Mouse (Mus musculus) embryo, embryonic 11 days (tissue): ENCODE data around the gene Tinag.
"Not testable (repeated sequence)": the region's sequence is repeated elsewhere in the genome, so short reads cannot be mapped to it uniquely, and the experiment has no call there.

ENCODE experiments used
- DNase-seq: peaks from one replicate; pipeline ENCODE4 v3.0.0-alpha.2; 2015

Gene Tinag

GRCm38 (mm10) chr9:77045585-77045984 lies at the start of gene Tinag:
Gene Tinag (minus strand): TSS chr9:77045794.
- DNase-seq, result no peak

GRCm38 (mm10) chr9:77083221-77083620 lies 37.6 kb upstream of the Tinag start:
- DNase-seq, result not testable (repeated sequence)

DNA sequence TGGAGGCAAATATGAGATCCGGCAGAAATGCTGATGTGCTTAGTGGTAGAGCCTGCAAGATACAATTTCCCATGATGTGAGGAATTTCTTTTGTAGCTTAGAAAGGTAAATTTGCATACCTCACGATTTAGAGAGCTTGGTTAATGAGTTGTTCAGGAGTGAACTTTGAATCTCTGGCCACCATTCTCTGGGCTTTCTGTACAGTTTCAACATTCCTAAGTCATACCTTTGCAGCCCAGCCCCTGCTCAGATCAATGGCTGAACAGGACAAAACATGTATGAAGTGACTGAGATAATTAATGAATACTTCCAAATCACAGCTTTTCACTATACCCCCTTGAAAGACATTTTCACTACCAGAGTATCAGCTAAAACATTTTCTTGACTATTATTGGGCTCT lies 26.1 kb upstream of the Tinag start:
- DNase-seq, result no peak

DNA sequence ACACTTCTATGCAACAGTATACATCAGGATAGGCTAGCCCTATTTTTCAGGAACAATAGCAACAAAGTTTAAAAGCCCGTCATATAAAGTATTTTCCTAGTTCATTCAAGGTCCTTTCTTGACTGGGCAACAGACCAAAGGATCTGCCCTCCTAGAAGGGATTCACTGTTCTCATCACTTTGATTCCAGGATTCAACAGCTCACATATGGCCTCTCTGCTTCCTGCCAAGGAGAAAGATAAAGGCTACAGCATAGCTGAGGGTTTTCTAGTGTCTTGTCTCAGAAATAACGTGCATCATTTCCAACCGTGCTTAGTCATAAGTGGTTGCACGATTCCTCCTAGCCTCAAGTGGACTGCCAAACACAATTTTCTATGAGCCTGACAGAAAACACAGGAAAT lies 11.0 kb upstream of the Tinag start:
- no peak for DNase-seq

- DNase-seq, result no peak
Measured at GRCm38 (mm10) chr9:77054426-77055193, 9.0 kb upstream of the Tinag start.

GRCm38 (mm10) chr9:77051406-77051805 lies 5.8 kb upstream of the Tinag start:
- DNase-seq, result no peak

- no peak for DNase-seq
Measured at GRCm38 (mm10) chr9:77049669-77050068, 4.1 kb upstream of the Tinag start.

DNA sequence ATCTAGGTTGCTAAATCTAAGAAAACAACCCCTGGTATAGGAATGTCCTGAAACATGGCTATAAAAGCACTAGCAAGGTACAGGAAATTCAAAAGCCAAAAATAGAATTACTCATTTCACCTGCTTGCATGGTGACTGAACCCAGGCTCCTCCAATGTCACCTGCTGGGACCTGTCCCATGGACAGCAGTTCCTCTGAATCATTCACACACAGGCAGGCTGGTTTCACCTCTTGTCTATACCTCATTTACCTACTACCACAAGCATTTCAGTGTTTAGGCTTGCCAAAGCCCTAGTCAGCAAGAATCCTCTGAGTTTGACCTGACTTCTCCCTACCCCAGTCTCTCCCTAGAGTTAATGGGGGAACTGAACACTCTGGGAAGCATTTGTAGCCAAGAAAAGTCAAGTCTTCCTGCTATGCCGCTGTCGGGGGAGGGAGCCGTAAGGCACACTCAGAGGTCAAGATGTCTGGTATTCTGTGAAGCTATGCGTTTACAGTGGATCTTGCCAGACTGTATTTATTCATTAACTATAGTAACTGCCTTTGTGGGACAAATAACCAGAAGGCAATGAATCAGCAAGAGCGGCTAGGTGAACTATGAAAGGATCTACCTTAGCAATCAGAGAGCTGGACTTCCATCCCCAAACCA lies 597 bp upstream of the Tinag start:
- no peak for DNase-seq

DNA sequence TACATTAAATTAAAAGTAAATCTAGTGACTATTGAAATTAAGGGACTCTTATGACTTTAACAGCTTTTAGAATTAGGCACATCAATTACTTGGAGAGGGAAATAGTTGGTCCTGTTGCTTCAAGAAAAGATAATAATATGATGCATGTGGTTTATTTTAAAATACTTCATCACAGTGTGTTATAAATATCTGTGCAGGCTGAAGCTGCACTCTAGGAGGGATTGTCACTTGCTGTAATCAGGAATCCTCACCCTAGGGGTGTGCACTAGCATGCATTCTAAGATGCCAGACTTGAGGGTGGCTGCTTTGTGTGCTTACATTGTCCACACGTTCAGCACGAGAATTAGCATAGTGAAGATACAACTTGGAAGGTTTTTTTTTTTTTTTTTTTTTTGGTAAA lies 10.2 kb downstream of the Tinag start:
- DNase-seq, result no peak

- peak; percentile 68 for DNase-seq
Measured at GRCm38 (mm10) chr9:77032430-77033154, 13.0 kb downstream of the Tinag start.

GRCm38 (mm10) chr9:77025271-77025670 lies 20.3 kb downstream of the Tinag start:
- DNase-seq, result no peak

DNA sequence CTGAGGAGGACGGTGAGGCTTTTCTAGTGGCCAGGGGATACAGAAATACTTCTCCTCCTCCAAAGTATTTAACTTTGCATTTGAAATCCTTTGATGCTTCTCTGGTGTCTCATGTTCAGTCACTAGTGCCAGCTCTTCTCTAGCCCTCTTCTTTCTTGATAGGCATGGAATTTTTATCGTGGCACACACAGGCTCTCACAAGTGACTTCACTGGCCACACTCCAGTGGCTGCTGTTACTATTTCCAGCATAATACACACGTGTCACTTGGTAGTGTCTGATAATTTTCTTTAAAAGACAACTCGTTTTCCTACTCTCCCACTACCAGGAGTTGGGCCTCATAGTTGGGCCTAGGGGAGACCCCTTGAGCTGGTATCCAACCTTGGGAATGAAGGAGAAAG lies 26.7 kb downstream of the Tinag start:
- DNase-seq, result no peak

DNA sequence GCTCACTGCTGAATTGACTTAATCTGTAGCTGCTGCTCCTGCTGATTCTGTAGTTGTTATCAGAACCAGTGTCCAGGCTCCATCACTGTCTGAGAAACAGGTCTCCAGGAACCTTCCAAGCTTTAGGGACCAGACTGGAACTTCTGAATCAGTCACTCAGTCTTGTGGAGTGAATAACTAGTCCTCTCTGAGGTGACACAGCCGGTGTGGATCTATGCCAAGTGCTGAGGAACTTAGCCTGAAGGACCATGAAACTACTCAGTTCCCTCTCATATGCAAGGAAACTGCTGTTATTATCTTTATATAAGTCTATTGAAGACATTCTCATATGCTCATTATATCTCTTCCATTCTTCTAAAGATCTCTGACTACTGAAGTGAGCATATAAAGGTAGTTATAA lies 49.6 kb downstream of the Tinag start:
- DNase-seq, result no peak

GRCm38 (mm10) chr9:76989946-76990345 lies 55.6 kb downstream of the Tinag start:
- no peak for DNase-seq

GRCm38 (mm10) chr9:76934813-76935212 lies 110.8 kb downstream of the Tinag start:
- DNase-seq, result no peak

DNA sequence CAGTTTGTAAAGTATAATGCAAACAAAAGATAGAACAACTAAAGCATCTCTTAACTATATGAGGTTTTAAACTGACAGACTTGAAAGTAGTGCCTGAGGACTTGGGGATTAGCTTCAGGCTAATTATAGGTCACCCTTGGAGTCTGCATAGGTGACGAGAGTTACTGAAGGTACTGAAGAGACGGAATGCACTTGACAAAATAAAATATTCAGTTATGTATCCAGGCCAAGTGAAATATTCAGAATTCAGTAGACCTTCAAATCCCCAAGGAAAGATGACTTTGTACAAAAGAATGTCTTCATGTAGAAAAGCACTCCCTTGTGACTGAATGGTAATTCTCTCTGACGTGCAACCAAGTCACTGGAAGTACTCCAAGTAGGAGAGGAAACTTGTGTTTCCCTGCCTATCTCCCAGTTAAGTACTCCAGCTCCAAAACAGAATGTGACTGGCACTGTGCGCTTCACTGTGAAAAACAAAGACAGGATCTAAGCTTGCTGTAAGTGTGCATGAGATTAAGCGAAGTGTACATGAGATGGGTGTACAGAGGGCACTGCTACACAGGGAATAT lies 130.4 kb downstream of the Tinag start:
- DNase-seq, result no peak
